Mouse (Mus musculus) ES-Bruce4 (cell line): Measurements from ENCODE around the gene Nanp.

Experiments
- EP300 ChIP-seq: IDR thresholded peaks from 2 replicates; pipeline ENCODE4 v1.6.1; 2011; ENCODE audit warnings: low read depth, low read length; ENCODE audit not compliant: insufficient read depth
- POLR2A ChIP-seq: IDR thresholded peaks from one replicate; pipeline ENCODE4 v1.8.1; 2011; ENCODE audit warnings: low read length; ENCODE audit not compliant: insufficient read depth

DNA sequence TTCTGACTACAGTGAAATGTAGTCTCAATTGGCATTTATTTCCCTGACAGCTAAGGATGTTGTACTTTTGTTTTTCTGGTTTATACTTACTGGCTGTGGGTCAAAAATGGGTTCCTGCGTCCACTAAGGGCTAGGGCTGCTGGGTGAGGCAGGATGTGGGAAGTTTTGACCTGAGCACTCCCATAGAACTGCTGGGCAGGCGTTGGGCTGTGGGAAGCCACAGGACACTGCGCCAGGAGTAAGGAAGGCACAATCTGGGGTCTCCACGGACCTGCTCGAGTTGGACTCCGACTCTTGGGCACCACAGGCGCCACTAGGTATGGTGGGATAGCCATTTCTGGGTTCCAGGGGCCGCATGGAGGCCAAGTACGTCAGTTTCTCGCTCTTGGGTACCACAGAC lies 18.0 kb downstream of the Nanp start:
- TF ChIP-seq POLR2A (no peak), EP300 (no peak)
